Mouse (Mus musculus) lung, embryonic 15.5 days (tissue): Measurements from ENCODE around the gene Olfr466. TPM values are rescaled to one million over a fixed set of nuclear protein-coding genes. Genes with fewer than 3 reads are reported as not detected.

Experiments used
- ATAC-seq: fragments of 200-750 bp; cut with Nextera tagmentation; 2 replicates; pipeline ENCODE4 v1.8.0; 2017; ENCODE audit warnings: moderate number of reproducible peaks, borderline replicate concordance; ENCODE audit not compliant: low FRiP score, low TSS enrichment; ENCODE audit errors: extremely low read depth
- H3K27ac ChIP-seq: fragments of 300-500 bp; sonication (generic); 2 replicates; pipeline ENCODE4 v1.5.1; 2015; ENCODE audit warnings: moderate library complexity, mild to moderate bottlenecking, inconsistent platforms
- H3K27me3 ChIP-seq: fragments of 300-500 bp; sonication (generic); 2 replicates; pipeline ENCODE4 v1.6.1; 2015; ENCODE audit warnings: inconsistent platforms
- H3K36me3 ChIP-seq: fragments of 300-500 bp; sonication (generic); 2 replicates; pipeline ENCODE4 v1.6.1; 2015; ENCODE audit warnings: inconsistent platforms
- H3K4me1 ChIP-seq: fragments of 300-500 bp; sonication (generic); 2 replicates; pipeline ENCODE4 v1.6.1; 2015; ENCODE audit warnings: inconsistent platforms
- H3K4me2 ChIP-seq: fragments of 300-500 bp; sonication (generic); 2 replicates; pipeline ENCODE4 v1.6.1; 2015; ENCODE audit warnings: inconsistent platforms, mild to moderate bottlenecking, moderate library complexity
- H3K4me3 ChIP-seq: fragments of 300-500 bp; sonication (generic); 2 replicates; pipeline ENCODE4 v1.5.1; 2015; ENCODE audit warnings: mild to moderate bottlenecking, inconsistent platforms
- H3K9ac ChIP-seq: fragments of 300-500 bp; sonication (generic); 2 replicates; pipeline ENCODE4 v1.6.1; 2015; ENCODE audit warnings: inconsistent platforms
- H3K9me3 ChIP-seq: fragments of 300-500 bp; sonication (generic); 2 replicates; pipeline ENCODE4 v1.6.1; 2016; ENCODE audit warnings: inconsistent platforms
- WGBS: fragments of 180-500 bp; shearing (Covaris S2); methylation state at CpG from one replicate; pipeline ENCODE4 v1.1.7; 2015; 5-methylcytosine and 5-hydroxymethylcytosine counted together
- polyA plus RNA-seq: library from polyadenylated mRNA; unstranded; fragments of >200 nt; fragmentation: Nextera tagmentation; extraction: Ambion mirVana; gene quantifications from 2 replicates; pipeline ENCODE4 v1.2.1, GENCODE M21; 2015

Gene Olfr466
- polyA plus RNA-seq, 1 experiment from 2014 or later: not detected

- H3K27me3 ChIP-seq: no peaks in the 10 kb centered on the region
- H3K4me1 ChIP-seq: no peaks in the 10 kb centered on the region
- peak overlapping the region; percentile 41 for H3K4me2 ChIP-seq
- H3K9ac ChIP-seq: no peak overlapping the region
- H3K27ac ChIP-seq: no peak overlapping the region
- H3K36me3 ChIP-seq: no peaks in the 10 kb centered on the region
- 17% methylated on average over 46 of the region's 46 CpGs for WGBS
- 0 out of 2 replicates have a peak, but pooled peaks have one; percentile 39 for ATAC-seq
- no peak overlapping the region for H3K4me3 ChIP-seq
- H3K9me3 ChIP-seq: no peaks in the 10 kb centered on the region
These were observed 25.9 kb downstream of the Olfr466 start for GRCm38 (mm10) chr13:65175734-65176471.

- no peak overlapping the region for H3K9ac ChIP-seq
- H3K9me3 ChIP-seq: no peaks in the 10 kb centered on the region
- no peak overlapping the region for H3K4me2 ChIP-seq
- H3K36me3 ChIP-seq: no peaks in the 10 kb centered on the region
- no peak overlapping the region for H3K4me3 ChIP-seq
- H3K27me3 ChIP-seq: no peaks in the 10 kb centered on the region
- WGBS: 55% methylated on average over 15 of the region's 15 CpGs
- no peaks in the 10 kb centered on the region for H3K4me1 ChIP-seq
- no peak; the same call in 1 of the 2 replicates for ATAC-seq
- H3K27ac ChIP-seq: no peak overlapping the region
These were observed 26.5 kb downstream of the Olfr466 start for GRCm38 (mm10) chr13:65176472-65177091.

DNA sequence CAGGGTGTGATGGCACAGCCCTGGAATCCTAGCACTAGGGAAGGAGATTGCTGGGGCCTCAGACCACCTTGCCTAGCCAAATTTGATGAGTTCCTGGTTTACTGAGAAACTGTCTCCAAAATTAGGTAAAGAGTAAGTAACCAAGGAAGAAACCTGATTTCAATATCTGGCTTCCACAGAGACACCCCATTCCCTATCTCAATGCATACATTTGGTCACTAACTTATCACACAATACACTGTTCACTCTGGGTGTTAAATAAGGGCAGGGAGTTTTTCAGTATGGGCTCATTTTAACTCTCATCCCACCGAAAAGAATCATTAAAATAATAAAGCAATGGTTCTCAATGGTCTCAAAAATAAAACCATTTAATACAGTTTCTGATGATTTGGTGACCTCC lies 50.6 kb downstream of the Olfr466 start:
- no peak for ATAC-seq
- Histone ChIP-seq H3K4me1 (no peaks in the 10 kb centered on the region), H3K9me3 (no peaks in the 10 kb centered on the region), H3K4me3 (no peak overlapping the region), H3K36me3 (no peaks in the 10 kb centered on the region), H3K4me2 (no peak overlapping the region), H3K27ac (no peak overlapping the region), H3K9ac (no peak overlapping the region), H3K27me3 (no peaks in the 10 kb centered on the region)
- 45% methylated on average over 1 of the region's 1 CpGs for WGBS

Other genes with a start within 250 kb of the Olfr466 start
- gene Cntnap3, start 246.3 kb upstream of the Olfr466 start, polyA plus RNA-seq: 0.03 TPM in 1 of 2 replicates, not detected in the other
- gene Spata31, start 232.8 kb upstream of the Olfr466 start, polyA plus RNA-seq: not detected in 2 replicates
- not detected in 2 replicates for gene Spata31d1c, start 117.2 kb upstream of the Olfr466 start, polyA plus RNA-seq
- not detected in 2 replicates for gene Prss47, start 97.5 kb upstream of the Olfr466 start, polyA plus RNA-seq
- 63.0 and 64.8 TPM in 2 replicates for gene Mfsd14b, start 37.3 kb upstream of the Olfr466 start, polyA plus RNA-seq
- not detected in 2 replicates for gene Olfr465-ps1, start 12.2 kb upstream of the Olfr466 start, polyA plus RNA-seq
- gene Nlrp4f, start 55.7 kb downstream of the Olfr466 start, polyA plus RNA-seq: not detected in 2 replicates
- not detected in 2 replicates for gene Gm10775, start 109.3 kb downstream of the Olfr466 start, polyA plus RNA-seq
- 10.1 and 10.4 TPM in 2 replicates for gene Zfp369, start 128.6 kb downstream of the Olfr466 start, polyA plus RNA-seq